Mouse (Mus musculus): Measurements from ENCODE around the gene Olfr1338. TPM values are rescaled to one million over a fixed set of nuclear protein-coding genes. Genes with fewer than 3 reads are reported as not detected.

The Olfr1338 gene
- not detected in 2 replicates for polyA plus RNA-seq (2012)

DNA sequence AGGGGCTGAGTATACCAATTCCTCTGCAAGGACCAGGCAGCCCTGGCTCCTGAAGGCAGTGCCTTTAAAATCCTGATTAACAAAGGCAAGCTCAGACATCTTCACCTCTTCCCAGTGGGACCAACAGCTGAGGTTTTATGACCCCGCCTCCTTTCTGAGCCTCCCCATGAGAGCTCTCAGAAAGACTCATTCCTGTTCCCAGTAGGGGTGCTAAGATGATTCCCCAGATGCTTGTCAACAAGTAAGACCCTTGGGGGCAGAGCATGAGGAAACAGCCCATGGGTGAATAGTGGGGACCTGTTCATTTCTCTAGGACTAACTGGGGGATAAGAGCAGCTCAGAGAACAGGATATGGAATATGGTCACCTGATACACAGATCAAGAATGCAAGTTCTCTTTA, at the start of gene Olfr1338:
TSS of gene Olfr1338 (minus strand) at position 101 of the 400 bp plus-strand sequence.
- TF ChIP-seq GATA1 (IDR thresholded peaks at IDR 0.05; ENCODE audit: low read length): no peak

DNA sequence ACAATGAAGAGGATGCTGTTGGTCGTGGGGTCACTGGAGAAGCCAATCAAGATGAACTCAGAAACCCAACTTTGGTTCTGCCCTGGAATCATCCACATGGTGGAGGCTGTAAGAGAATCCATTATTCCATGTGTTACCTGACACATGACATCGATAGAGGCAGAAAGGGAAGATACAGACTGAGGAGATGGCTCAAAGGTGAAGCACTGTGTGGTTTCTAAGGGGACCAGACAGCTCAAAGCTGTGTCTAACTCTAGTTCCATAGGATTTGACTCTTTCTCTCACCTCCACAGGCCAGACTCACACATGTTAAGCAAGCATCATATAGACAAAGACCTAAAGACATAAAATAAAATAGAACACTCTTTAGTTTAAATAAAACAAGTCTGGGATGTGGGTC, 23.9 kb upstream of the Olfr1338 start, which contains the start of gene Olfr1337:
TSS of gene Olfr1337 (minus strand) at position 101 of the 400 bp plus-strand sequence.
- no peak for TF ChIP-seq GATA1 (IDR thresholded peaks at IDR 0.05; ENCODE audit: low read length)

DNA sequence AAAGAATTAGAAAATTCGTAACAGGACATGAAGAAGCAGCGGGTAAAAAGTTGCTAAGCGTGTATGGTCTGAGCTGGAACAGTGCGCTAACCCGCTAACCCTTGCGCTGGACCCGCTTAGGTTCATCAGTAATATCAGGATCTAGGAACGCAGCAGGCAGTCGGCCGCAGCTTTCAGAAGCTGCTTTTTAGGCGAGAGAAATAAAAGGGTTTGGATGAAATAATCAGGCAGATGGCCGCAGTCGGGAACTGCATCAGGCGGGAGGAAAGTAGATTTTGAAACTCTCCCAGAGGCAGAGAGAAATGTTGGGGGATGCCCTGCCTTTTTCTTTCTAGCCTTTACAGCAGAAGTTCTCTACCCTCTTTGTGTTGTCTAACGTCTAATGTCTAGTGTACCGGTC, 16.7 kb downstream of the Olfr1338 start:
- no peak for TF ChIP-seq GATA1 (IDR thresholded peaks at IDR 0.05; ENCODE audit: low read length)

DNA sequence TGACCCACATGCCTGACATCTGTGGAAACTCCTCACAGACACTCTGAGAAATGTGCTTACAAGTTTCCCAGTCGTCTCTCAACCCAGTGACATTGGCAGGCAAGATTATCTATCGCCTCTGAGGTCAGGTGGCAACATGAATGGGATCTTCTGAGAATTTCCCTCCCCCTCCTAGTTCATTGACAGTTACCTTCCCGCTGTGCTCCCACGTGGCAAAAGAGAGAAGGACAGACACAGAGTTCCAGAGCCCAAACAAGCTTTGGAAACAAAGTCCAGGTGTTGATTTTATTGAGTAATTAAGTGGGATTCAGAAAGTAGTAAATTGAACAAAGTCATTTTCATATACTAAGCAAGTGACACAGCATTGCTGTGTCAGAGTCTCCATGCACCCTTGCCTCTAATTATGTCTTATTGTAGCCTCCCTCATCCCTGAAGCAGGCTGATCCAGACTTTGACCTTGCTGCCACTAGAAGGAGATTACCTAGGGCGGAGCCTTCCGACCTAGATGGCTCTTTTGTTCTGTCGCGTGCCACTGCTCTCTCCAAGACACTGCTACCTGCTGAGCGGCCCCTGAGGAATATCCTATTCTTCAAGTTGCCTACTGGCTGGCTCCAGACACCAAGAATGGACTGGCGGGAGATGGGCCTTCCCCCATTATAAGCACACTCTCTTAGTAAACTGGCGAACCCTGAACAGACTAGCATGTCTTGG, 17.4 kb downstream of the Olfr1338 start:
- no peak for TF ChIP-seq GATA1 (IDR thresholded peaks at IDR 0.05; ENCODE audit: low read length)

DNA sequence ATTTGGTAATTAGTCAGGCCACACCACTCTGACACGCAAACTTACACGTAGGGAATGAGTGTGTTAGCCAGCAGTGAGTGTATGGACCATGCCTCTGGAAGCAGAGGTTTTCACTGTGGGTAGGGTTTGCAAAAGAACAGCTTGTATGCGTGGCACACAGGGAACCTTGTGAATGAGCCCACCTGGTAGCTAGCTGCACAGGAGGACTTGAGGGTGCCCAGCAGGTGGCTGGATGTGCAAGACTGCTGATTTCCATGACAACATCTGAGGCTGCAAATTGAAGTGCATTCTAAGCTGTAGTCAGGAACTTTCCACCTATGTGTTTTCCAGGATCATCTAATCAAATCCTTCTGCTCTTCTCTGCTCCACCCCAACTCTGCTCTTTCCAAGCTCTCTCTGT, 19.0 kb downstream of the Olfr1338 start:
- TF ChIP-seq GATA1 (IDR thresholded peaks at IDR 0.05; ENCODE audit: low read length): no peak

DNA sequence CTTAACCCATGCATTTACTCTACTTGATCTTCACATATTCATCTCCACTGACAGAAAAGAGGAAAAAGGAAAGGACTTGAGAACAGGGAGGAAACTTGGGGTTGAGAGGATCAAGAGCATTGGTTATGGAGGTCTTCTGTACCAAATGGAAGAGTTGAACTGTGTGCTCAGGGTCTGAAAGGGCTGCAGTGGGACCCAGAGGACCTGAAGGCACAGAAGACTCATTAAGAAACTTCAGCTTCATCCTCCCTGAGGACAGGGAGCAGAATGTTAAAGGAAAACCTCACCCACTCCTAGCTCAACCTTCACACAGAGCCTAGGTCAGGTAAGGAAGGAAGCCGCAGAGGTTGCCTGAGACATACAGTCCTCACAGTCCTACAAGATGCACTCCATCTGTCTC, 26.7 kb downstream of the Olfr1338 start, which contains the start of gene Olfr1339:
TSS of gene Olfr1339 (plus strand) at position 301 of the 400 bp plus-strand sequence.
- no peak for TF ChIP-seq GATA1 (IDR thresholded peaks at IDR 0.05; ENCODE audit: low read length)

DNA sequence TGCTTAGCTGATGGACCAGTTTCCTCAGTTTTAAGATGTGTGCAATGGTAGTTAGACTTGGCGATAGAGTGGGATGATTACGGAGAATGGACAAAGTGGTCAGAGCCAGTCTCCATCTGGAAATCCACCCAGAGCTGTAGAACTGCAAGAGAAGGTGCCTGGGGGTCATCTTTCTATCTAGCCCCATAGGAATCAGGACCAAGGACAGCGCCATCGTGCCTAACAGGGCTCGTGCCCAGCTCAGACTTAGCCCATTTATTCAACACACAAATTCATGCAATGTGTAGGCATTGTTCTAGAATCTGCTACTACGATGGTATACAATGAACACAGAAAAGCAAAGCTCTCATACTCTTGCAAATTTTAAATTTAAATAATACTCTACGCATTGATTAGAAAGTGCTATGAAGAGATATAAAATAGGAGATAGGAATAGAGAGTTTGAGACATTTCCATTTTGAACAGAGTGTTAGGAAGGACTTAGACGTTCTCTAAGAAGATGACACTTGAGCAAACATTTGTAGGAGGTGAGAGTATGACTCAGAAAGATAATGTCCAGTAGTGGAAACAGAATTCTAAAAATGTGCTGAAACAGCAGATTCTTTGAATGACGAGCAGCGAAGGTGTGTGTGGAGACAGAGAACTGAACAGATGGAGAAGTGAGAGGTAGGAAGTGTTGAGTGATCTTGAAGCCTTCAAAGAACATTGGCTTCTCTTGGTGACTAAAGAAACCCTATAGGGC, 36.6 kb downstream of the Olfr1338 start:
- no peak for TF ChIP-seq GATA1 (IDR thresholded peaks at IDR 0.05; ENCODE audit: low read length)

DNA sequence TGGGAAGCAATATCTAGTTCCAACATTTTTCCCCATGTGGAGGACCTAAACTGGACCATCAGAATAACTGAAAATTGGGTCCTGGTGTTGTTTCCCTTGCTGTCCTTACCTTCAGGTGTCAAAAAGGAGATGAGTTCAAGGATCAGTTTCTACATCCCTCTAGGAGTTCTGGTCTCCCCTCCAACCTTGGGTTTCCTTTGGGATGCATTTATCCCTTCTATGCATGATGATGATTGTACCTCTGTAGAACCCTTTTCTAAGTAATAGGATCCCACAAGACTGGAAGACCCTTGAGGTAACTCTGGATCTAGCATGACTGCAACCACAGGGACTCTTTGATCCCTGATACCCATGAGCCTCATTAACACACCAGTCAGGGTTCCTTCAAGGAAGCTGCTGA, 38.7 kb downstream of the Olfr1338 start, which contains the start of gene Olfr1340:
TSS of gene Olfr1340 (plus strand) at position 301 of the 400 bp plus-strand sequence.
- no peak for TF ChIP-seq GATA1 (IDR thresholded peaks at IDR 0.05; ENCODE audit: low read length)

DNA sequence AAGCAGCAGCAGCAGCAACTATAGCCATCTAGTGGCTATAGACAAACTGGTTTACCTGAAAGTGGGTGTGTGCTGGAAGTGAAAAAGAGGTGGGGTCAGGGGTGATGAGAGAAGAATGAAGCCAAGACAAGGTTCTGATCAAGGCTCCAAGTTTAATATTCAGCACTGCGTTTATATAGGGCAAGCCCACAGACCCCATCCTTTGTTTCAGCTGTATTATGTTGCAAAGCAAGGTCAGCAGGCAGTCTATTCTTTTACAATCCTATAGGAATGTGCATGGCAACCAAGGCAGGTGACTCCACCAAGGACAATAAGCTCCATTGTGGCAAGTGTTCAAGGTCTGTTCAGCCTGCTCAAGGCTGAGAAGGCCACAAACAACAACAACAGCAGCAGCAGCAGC, 46.9 kb downstream of the Olfr1338 start:
- TF ChIP-seq GATA1 (IDR thresholded peaks at IDR 0.05; ENCODE audit: low read length): no peak

DNA sequence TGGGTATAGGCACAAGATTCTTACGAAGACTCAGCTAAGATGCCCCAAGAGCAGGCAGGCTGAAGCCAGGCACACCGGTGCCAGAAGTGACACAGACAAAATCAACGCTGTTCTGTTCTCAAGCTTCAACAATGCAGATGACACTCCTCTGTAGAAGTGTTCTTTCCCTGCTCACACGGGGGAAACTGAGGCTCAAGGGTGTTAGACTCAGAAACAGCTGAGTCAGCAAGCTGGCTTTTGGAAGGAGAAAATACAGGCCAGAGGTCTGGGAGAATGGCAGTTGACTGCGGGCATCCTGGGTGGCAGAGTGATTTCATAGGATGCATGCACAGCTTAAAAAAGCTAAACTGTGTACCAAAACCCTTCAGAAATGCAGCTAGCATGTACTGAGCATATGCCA, 50.5 kb downstream of the Olfr1338 start:
- no peak for TF ChIP-seq GATA1 (IDR thresholded peaks at IDR 0.05; ENCODE audit: low read length)

DNA sequence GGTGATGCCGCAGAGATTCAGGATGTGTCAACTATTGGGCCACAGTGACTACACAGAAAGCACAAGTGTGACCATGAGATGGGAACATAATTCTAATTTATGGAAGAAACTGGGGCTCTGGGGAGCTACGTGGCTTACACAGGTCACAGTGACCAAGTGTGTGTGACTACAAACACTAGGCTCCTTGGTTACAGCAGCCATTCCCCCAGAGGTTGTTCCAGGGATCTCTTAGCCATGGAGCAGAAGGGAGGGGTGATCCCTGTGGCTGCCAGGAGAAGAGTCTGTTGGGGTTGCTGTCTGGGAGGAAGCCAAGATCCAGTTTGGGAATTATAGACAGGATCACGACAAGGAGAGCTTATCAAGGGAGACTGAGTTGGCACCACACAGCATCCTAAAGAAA, 55.3 kb downstream of the Olfr1338 start, which contains the start of gene Olfr1341:
TSS of gene Olfr1341 (plus strand) at position 301 of the 400 bp plus-strand sequence.
- TF ChIP-seq GATA1 (IDR thresholded peaks at IDR 0.05; ENCODE audit: low read length): no peak

Other genes starting within 250 kb of the Olfr1338 start
- not detected in 2 replicates for gene 2610528J11Rik, start 231.7 kb downstream of the Olfr1338 start, polyA plus RNA-seq (2012)
- gene Tmem125, start 214.7 kb downstream of the Olfr1338 start, polyA plus RNA-seq (2012): not detected in 2 replicates
- gene Cfap57, start 138.0 kb downstream of the Olfr1338 start, polyA plus RNA-seq (2012): not detected in 2 replicates
- gene Ebna1bp2, start 137.9 kb downstream of the Olfr1338 start, polyA plus RNA-seq (2012): 35.5 and 59.2 TPM in 2 replicates
- not detected in 2 replicates for gene Olfr62, start 99.8 kb downstream of the Olfr1338 start, polyA plus RNA-seq (2012)
- gene Olfr1342, start 66.0 kb downstream of the Olfr1338 start, polyA plus RNA-seq (2012): not detected in 2 replicates
- gene Olfr1341, start 55.2 kb downstream of the Olfr1338 start, polyA plus RNA-seq (2012): not detected in 2 replicates
- not detected in 2 replicates for gene Olfr1340, start 38.6 kb downstream of the Olfr1338 start, polyA plus RNA-seq (2012)
- not detected in 2 replicates for gene Olfr1339, start 26.6 kb downstream of the Olfr1338 start, polyA plus RNA-seq (2012)
- not detected in 2 replicates for gene Olfr1337, start 23.8 kb upstream of the Olfr1338 start, polyA plus RNA-seq (2012)
- gene Olfr1335, start 51.2 kb upstream of the Olfr1338 start, polyA plus RNA-seq (2012): not detected in 2 replicates
- gene Olfr1333, start 77.5 kb upstream of the Olfr1338 start, polyA plus RNA-seq (2012): not detected in 2 replicates
- gene Olfr1331, start 105.9 kb upstream of the Olfr1338 start, polyA plus RNA-seq (2012): not detected in 2 replicates
- gene Olfr1330, start 129.9 kb upstream of the Olfr1338 start, polyA plus RNA-seq (2012): not detected in 2 replicates
- gene Olfr1329, start 158.7 kb upstream of the Olfr1338 start, polyA plus RNA-seq (2012): not detected in 2 replicates
- gene Olfr1328, start 179.9 kb upstream of the Olfr1338 start, polyA plus RNA-seq (2012): not detected in 2 replicates
- not detected in 2 replicates for gene Lao1, start 202.8 kb upstream of the Olfr1338 start, polyA plus RNA-seq (2012)